Mouse (Mus musculus) ES-E14 (cell line): ENCODE measurements around the gene AU022252.

Source experiments
- CHD2 ChIP-seq: IDR thresholded peaks from 2 replicates; pipeline ENCODE4 v1.6.1; 2014; ENCODE audit warnings: mild to moderate bottlenecking, low read depth, low read length, inconsistent platforms
- HCFC1 ChIP-seq: IDR thresholded peaks from 2 replicates; pipeline ENCODE4 v1.6.1; 2012; ENCODE audit warnings: low read length, inconsistent platforms, borderline replicate concordance; ENCODE audit not compliant: insufficient read depth
- MAFK ChIP-seq: IDR thresholded peaks from 2 replicates; pipeline ENCODE4 v1.6.1; 2014; ENCODE audit warnings: mild to moderate bottlenecking, low read depth, low read length, inconsistent platforms; ENCODE audit not compliant: insufficient read depth
- ZC3H11A ChIP-seq: IDR thresholded peaks from 2 replicates; pipeline ENCODE4 v1.6.1; 2012; ENCODE audit warnings: low read depth, mild to moderate bottlenecking, inconsistent platforms, low read length, borderline replicate concordance
- ZNF384 ChIP-seq: IDR thresholded peaks from 2 replicates; pipeline ENCODE4 v1.6.1; 2012; ENCODE audit warnings: low read depth, low read length, inconsistent platforms

GRCm38 (mm10) chr4:119157186-119157585 is 75.3 kb downstream of the AU022252 start:
- no peak for TF ChIP-seq MAFK
- no peak for TF ChIP-seq ZNF384
- no peak for TF ChIP-seq HCFC1
- no peak for TF ChIP-seq ZC3H11A
- TF ChIP-seq CHD2: no peak
